Mouse (Mus musculus) left cerebral cortex, adult 11 months (tissue): ENCODE data around the gene Eif2d.
A peak's percentile ranks its signal among the peaks of the same experiment; 100 is the strongest.

ENCODE experiments used
- DNase-seq: peaks from one replicate; pipeline ENCODE4 v3.0.0; 2022; ENCODE audit warnings: low spot score

Eif2d gene

DNA sequence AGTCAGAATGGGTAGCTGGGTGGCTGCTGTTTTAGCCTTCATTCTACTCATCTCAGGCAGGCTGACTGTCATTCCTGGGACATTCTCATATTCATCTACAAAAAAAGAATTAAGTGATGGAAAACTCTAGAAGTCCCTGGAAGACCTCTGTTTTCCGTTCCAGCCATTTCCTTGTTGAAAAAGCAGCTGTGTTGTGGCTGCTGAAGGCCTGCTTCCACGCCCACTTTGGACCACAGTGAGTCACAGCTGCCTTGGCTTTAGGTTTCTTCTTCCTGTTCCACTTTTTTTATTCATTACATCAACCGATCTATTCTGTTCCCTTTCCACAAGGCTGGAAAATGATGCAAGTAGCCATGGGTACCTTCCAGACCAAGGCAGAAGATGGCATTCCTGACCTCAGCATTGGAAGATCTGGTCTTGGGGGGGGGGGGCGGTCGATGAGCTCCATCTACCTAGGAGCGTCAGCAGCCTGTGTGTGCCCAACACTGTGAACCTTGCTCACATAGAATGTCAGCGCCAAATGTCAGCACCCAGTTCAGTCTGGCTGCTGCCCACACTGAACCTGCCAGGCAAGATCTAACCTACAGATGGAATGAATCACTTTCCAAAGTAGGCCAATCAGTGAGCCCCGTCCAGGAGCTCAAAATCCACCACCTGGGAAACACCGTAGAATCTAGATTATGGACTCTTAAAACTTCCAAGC, 31.4 kb downstream of the Eif2d start:
- DNase-seq = no peak

- no peak for DNase-seq
Measured at GRCm38 (mm10) chr1:131184956-131185660, 32.1 kb downstream of the Eif2d start.

DNA sequence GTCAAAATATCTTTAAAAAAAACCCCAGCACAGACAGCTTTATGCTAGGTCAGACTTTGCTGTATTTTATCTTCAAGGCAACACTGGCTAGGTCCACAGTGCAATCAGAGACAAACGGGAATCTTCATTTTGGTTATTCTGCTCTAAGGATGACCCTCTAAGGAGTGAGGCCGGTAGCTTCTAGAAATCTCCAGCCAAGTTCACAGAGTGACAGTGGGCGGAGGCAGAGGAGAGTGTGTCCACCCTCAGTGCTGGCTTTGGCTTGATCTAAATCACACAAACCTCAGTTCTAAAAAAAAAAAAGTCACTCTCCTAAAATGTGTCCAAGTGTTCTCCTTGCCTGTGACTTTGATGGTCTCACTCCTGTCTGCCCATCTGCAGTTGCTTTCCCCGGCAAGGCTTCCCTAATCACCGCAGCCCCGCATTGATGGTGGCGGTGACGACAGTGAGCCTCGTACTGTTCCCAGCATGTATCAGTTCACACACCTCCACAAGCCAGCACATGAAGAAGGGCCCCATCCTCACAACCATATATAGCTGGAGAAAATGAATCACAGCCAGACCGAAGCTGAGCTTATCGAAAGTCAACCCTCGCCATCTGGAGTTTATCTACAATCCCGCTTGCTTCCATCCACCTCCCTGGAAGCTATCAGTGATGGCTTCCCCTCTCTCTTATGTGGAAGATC, 33.0 kb downstream of the Eif2d start:
- DNase-seq = peak; percentile 48

- DNase-seq = no peak
Measured at GRCm38 (mm10) chr1:131186995-131187394, 34.0 kb downstream of the Eif2d start.

DNA sequence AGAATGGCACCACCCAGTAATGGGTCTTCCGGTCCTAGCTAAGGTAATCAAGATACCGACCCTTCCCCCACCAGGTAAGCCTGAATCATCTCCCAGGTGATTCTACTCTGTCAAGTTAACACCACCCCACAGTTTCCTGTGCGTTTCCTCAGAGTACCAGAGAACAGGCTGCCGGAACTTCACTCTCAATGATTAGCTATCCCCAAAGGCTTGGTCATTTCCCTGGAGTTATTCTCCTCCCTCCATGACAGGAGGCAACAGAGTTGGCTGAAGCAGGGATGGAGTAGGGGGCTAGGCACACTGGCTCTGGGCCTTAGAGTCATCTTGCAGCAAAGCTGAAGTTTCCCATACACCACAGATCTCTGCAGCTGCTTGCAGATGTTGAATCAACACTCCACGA, 34.9 kb downstream of the Eif2d start:
- no peak for DNase-seq

- no peak for DNase-seq
Measured at GRCm38 (mm10) chr1:131188655-131189054, 35.7 kb downstream of the Eif2d start.

- no peak for DNase-seq
Measured at GRCm38 (mm10) chr1:131193746-131194145, 40.8 kb downstream of the Eif2d start.

GRCm38 (mm10) chr1:131195653-131196052, 42.7 kb downstream of the Eif2d start:
- DNase-seq = no peak

DNA sequence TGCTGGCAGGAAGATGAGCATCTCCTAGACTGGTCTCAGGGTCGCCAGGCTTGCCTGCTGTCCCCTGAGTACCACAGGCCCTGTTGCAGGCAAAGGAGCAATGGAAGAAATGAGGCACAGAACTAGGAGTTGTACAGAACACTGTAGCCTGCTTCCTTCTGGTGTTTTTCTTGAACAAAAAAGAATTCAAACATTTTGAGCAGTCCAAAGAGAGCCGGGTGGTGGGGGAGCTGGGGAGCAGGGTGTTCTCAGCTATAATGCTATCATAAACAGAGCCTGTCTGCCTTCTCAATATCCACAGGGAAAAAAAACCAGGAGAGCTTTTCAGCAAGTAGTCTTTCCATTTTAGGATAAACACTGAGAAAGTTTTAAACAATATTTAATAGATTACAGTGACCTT, 43.1 kb downstream of the Eif2d start:
- no peak for DNase-seq

GRCm38 (mm10) chr1:131198417-131198960, 45.5 kb downstream of the Eif2d start:
- DNase-seq = no peak

GRCm38 (mm10) chr1:131199118-131199821, 46.3 kb downstream of the Eif2d start:
- DNase-seq = no peak

DNA sequence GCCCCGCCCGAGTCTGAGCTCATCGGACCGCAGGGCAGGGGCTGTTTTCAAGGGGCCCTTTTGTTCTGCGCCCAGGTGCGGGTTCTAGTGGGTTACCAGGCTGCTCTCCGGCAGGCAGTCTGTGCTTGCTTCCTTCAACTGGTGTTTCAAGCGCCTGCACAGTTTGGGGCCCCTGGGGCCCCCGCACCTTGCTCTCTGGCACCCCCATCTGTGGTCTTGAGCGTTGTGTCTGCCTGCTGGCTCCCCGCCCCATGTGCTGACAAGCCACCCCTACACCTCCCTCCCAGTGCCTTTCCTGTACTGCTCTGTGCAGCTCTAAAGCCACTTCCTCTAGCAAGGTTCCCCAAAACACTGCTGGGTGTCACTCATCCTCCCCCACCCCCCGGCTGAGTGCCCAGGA, 47.0 kb downstream of the Eif2d start:
- no peak for DNase-seq

- DNase-seq = no peak
Measured at GRCm38 (mm10) chr1:131200588-131200987, 47.6 kb downstream of the Eif2d start.

DNA sequence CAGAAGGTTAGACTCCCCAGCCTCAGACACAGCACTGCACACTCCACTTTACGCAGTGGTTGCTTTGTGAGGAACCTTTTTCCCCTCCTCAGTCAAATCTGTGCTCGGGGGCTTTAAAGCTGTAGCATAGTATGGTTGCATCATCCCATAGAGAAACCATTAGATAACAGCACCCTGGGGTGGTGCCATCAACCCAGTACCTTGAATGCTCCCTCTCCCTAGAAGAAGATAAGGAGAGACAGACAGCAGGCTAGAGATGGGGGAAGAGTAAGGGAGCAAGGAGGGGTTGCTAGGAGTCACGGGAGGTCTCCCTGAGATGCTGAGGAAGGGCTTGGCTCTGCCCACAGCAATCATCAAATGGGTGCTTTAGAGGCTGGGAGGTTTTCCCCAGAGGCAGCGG, 48.4 kb downstream of the Eif2d start:
- DNase-seq = no peak

GRCm38 (mm10) chr1:131204461-131204860, 51.5 kb downstream of the Eif2d start:
- no peak for DNase-seq

DNA sequence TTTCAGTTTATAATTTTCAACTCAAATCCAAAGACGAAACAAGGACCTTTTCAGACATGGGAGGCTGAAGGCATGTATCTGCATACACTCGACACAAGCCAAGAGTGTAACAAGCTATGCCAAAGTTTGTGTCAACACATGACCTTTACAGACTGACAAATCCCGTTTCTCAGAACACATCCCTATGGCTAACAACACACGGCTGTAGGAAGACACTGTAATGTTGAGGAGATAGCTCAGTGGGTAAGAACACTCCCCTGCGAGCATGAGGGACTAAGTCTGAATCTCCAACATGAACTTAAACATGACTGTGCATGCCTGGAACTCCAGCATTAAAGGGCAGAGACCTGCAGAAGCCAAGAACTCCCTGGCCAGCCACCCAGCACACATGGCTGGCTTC, 53.4 kb downstream of the Eif2d start:
- DNase-seq = no peak

DNA sequence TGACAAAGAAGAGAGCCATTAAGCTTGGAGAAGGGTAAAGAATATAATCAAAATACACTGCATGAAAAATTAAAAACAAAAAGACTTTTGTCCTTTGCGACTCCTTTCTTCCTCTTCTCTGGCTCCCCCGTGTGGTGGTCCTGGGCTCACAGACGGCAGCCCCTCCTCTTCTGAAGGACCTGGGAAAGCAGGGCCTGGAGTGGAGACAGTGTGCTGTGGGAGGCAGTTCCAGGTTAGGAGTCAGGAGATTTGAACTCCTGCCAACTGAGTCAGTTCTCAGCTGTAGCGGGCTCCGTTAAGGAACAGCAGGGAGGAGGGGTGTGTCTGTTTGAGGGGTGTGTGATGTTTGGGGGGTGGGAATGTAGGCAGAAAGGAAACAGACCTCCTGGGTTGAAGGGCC, 54.5 kb downstream of the Eif2d start:
- DNase-seq = no peak

GRCm38 (mm10) chr1:131208081-131208480, 55.1 kb downstream of the Eif2d start:
- no peak for DNase-seq

DNA sequence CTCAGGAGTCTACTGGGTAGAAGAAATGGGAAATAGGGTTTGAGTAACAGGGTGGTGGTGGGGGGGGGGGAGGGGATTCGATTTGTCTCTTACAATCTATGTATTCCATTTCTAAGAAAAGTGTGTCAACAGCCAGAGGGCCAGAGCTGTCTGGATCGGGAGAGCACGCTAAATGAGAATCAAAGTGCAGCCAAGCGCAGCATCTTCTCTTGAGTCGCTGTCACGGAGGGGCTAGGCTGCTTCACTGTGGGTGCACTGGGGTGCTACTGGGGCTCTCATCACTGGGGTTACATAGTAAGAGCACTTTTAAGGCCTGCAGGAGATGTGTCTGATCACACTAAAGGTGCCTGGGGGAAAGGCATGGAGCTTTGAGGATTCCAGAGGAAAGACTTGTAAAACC, 55.8 kb downstream of the Eif2d start:
- no peak for DNase-seq

- DNase-seq = no peak
Measured at GRCm38 (mm10) chr1:131209971-131210426, 57.0 kb downstream of the Eif2d start.

GRCm38 (mm10) chr1:131211655-131212054, 58.7 kb downstream of the Eif2d start:
- DNase-seq = no peak

GRCm38 (mm10) chr1:131212956-131213355, 60.0 kb downstream of the Eif2d start:
- DNase-seq = no peak
